Mouse (Mus musculus): ENCODE measurements around the gene Nr1i2.

GRCm38 (mm10) chr16:38282559-38283160 lies 12.0 kb downstream of the Nr1i2 start:
- no peak for TF ChIP-seq CTCF (IDR thresholded peaks at IDR 0.05; ENCODE audit: extremely low read depth, insufficient read length, insufficient replicate concordance, low read depth, low read length)
- no peak for TF ChIP-seq POLR2A (IDR thresholded peaks at IDR 0.05; ENCODE audit: low read depth, low read length)

Data from small intestine, adult 2 months (tissue).